In genomic region chr6:33503381-33503780, GRCm38 (mm10) we compare ENCODE assay signal across 22 mouse cellular contexts.
"Had no signal": no experiment of that assay in that cellular context is flagged by ENCODE, and none has a peak within 500 bp of the region (broad histone marks: within the 10 kb centered on the region; RNA-seq: fewer than 3 reads in every experiment).

No protein-coding gene starts in this region.

- H3K9me3 ChIP-seq: heart, embryonic 12.5 days; hindbrain, embryonic 13.5 days; hindbrain, embryonic 15.5 days; intestine, embryonic 15.5 days; limb, embryonic 13.5 days; limb, embryonic 15.5 days; liver, embryonic 13.5 days; liver, embryonic 15.5 days had no signal

- H3K4me2 ChIP-seq: heart, embryonic 12.5 days; hindbrain, embryonic 13.5 days; hindbrain, embryonic 15.5 days; intestine, embryonic 15.5 days; limb, embryonic 13.5 days; limb, embryonic 15.5 days; liver, embryonic 13.5 days; liver, embryonic 15.5 days had no signal

- H3K36me3 ChIP-seq: hindbrain, embryonic 13.5 days; hindbrain, embryonic 15.5 days; intestine, embryonic 15.5 days; limb, embryonic 15.5 days; liver, embryonic 13.5 days; liver, embryonic 15.5 days had no signal

- H3K4me1 ChIP-seq: heart, embryonic 12.5 days; hindbrain, embryonic 13.5 days; hindbrain, embryonic 15.5 days; intestine, embryonic 15.5 days; limb, embryonic 13.5 days; limb, embryonic 15.5 days; liver, embryonic 13.5 days; liver, embryonic 15.5 days had no signal

- H3K9ac ChIP-seq: heart, embryonic 12.5 days; hindbrain, embryonic 13.5 days; hindbrain, embryonic 15.5 days; intestine, embryonic 15.5 days; limb, embryonic 13.5 days; limb, embryonic 15.5 days; liver, embryonic 13.5 days; liver, embryonic 15.5 days had no signal

- H3K4me3 ChIP-seq: heart, adult 2 months; heart, embryonic 12.5 days; hindbrain, embryonic 13.5 days; hindbrain, embryonic 15.5 days; intestine, embryonic 15.5 days; limb, embryonic 13.5 days; limb, embryonic 15.5 days; liver, embryonic 13.5 days; liver, embryonic 15.5 days had no signal

- ATAC-seq: inflammation-experienced regulatory T-cells, adult 6 months; intestine, embryonic 15.5 days; intestine, postnatal 0 days had no signal

- H3K27me3 ChIP-seq: heart, embryonic 12.5 days; hindbrain, embryonic 13.5 days; hindbrain, embryonic 15.5 days; intestine, embryonic 15.5 days; limb, embryonic 13.5 days; limb, embryonic 15.5 days; liver, embryonic 13.5 days; liver, embryonic 15.5 days had no signal

- H3K27ac ChIP-seq: heart, adult 2 months; hindbrain, embryonic 13.5 days; hindbrain, embryonic 15.5 days; intestine, embryonic 15.5 days; limb, embryonic 13.5 days; limb, embryonic 15.5 days; liver, embryonic 13.5 days; liver, embryonic 15.5 days had no signal

- DNase-seq: gastrocnemius, postnatal 14 days; gastrocnemius, postnatal 36 days; heart, adult 11 months; heart, adult 2 months; heart, postnatal 10 days; kidney, adult 18-20 months; kidney, adult 8-10 months; kidney, postnatal 14 days; kidney, postnatal 36 days; layer of hippocampus, adult 9-11 months; layer of hippocampus, postnatal 36 days; left cerebral cortex, postnatal 4 days; liver, embryonic 13.5 days had no signal
